Mouse (Mus musculus) embryonic fibroblast, embryonic 13.5 days (primary cell): ENCODE results near the gene Diaph2.

Experiments used
- CTCF ChIP-seq: IDR thresholded peaks from 2 replicates; pipeline ENCODE4 v1.5.1; 2011; ENCODE audit warnings: mild to moderate bottlenecking, control low read depth, low read length, moderate library complexity, borderline replicate concordance; ENCODE audit not compliant: insufficient read depth
- POLR2A ChIP-seq: IDR thresholded peaks from 2 replicates; pipeline ENCODE4 v1.6.1; 2011; ENCODE audit warnings: low read depth, mild to moderate bottlenecking, control low read depth, low read length, moderate library complexity

DNA sequence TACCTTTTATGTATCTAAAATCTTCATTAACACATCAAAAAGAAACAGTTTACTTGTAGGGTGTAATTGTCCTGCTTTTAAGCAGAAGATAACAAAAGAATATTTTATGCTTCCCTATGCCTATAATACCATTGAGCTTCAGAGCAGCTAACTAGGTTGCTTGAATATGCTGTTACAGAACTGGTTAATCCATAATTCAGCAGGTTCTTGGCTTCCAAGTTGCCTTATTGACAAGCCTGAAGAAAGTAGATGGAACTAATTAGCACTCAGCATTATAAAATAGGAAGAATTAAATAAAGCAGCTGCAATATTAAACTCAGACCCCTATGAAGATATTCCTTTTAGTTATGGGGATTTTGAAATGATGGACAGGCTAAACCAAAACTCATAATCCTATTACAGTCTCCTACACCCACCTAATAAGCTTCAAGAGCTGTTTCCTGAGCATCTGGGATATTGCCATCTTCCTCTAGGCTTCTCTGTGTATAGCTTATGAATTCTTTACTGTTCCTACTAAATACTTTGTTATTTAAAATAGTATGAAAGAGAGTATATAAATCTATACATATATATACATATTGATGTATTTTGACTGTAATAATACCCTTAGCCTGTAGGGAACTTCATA lies 601.4 kb downstream of the Diaph2 start:
- TF ChIP-seq CTCF (no peak), POLR2A (no peak)
